In the genomic region with DNA sequence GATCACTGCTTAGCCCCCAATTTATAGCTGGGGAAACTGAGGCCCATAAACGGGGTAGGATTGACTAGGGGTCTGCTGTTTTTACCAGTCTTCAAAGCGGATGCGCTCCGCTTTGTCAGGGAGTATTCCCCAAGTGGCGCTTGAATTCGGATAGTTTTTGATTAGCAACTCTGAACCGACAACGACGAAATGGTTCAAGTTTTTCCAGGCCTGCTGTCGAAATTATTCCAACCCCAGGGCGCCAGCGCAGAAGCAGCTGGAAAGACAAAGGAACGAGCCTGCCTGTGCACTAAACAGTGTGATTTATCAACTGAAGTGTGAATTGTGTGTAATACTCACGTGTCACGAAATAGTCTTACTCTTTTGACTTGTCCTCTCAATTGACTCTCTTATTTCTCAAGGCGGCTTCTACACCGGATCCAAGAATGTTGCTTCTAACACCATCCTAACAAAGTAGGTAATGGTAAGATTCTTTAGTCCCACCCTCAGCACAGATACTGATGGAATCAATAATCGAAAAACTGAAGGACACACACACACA, we compare ENCODE assay signal across 8 mouse cellular contexts. TPM values are rescaled to one million over a fixed set of nuclear protein-coding genes. Genes with fewer than 3 reads are reported as not detected.
A peak's percentile ranks its signal among the peaks of the same experiment; 100 is the strongest.
DNase-seq lines count a peak whose midpoint lies in the region; ATAC-seq lines count a peak whose summit lies in the region.

A gene (minus strand): TSS at position 428 of the 541 bp plus-strand sequence.

- peaks cover 41% of the 10 kb centered on the region for H3K27me3 ChIP-seq in erythroblast, embryonic 14.5 days (ENCODE audit: control insufficient read depth)
- H3K27me3 ChIP-seq in forebrain, embryonic 12.5 days: peaks cover 23% of the 10 kb centered on the region
- peaks cover 26% of the 10 kb centered on the region for H3K27me3 ChIP-seq in hindbrain, embryonic 10.5 days (ENCODE audit: insufficient read depth, poor library complexity, severe bottlenecking)
- peaks cover 53% of the 10 kb centered on the region for H3K27me3 ChIP-seq in liver, embryonic 13.5 days

- H3K4me1 ChIP-seq in erythroblast, embryonic 14.5 days (ENCODE audit: control insufficient read depth): no peaks in the 10 kb centered on the region
- H3K4me1 ChIP-seq in forebrain, embryonic 12.5 days: peaks cover 23% of the 10 kb centered on the region
- peaks cover 37% of the 10 kb centered on the region for H3K4me1 ChIP-seq in hindbrain, embryonic 10.5 days (replicated peaks)
- H3K4me1 ChIP-seq in liver, embryonic 13.5 days (replicated peaks): peaks cover 17% of the 10 kb centered on the region

- peak within 1 kb of the TSS; percentile 91 for H3K4me2 ChIP-seq in forebrain, embryonic 12.5 days
- peak within 1 kb of the TSS; percentile 45 for H3K4me2 ChIP-seq in liver, embryonic 13.5 days

- no peak for ATAC-seq in erythroblast, adult 5-6 weeks (replicated peaks; ENCODE audit: low FRiP score, poor library complexity, severe bottlenecking)
- ATAC-seq in CD4-positive, CD25-positive, alpha-beta regulatory T cell, adult 4 months: no peak
- ATAC-seq in forebrain, embryonic 12.5 days (ENCODE audit: low FRiP score): peak; percentile 36; the same call in 1 of the 2 replicates
- ATAC-seq in liver, embryonic 13.5 days (ENCODE audit: low read depth): no peak

- no peaks in the 10 kb centered on the region; the same call in 1 of the 2 replicates for H3K36me3 ChIP-seq in erythroblast, embryonic 14.5 days (ENCODE audit: control insufficient read depth)
- no peaks in the 10 kb centered on the region for H3K36me3 ChIP-seq in forebrain, embryonic 12.5 days (replicated peaks)
- H3K36me3 ChIP-seq in hindbrain, embryonic 10.5 days: no peaks in the 10 kb centered on the region
- no peaks in the 10 kb centered on the region for H3K36me3 ChIP-seq in liver, embryonic 13.5 days

- WGBS in forebrain, embryonic 12.5 days: 7% methylated on average over 18 of the region's 18 CpGs
- 8% methylated on average over 18 of the region's 18 CpGs for WGBS in hindbrain, embryonic 10.5 days
- WGBS in liver, embryonic 13.5 days (ENCODE audit: insufficient replicate concordance): 12% methylated on average over 18 of the region's 18 CpGs

- peak within 1 kb of the TSS; percentile 68 for H3K9ac ChIP-seq in forebrain, embryonic 12.5 days
- peak within 1 kb of the TSS; percentile 68 for H3K9ac ChIP-seq in liver, embryonic 13.5 days

- no peaks in the 10 kb centered on the region for H3K9me3 ChIP-seq in erythroblast, embryonic 14.5 days (ENCODE audit: control insufficient read depth, low read length)
- H3K9me3 ChIP-seq in forebrain, embryonic 12.5 days: no peaks in the 10 kb centered on the region
- H3K9me3 ChIP-seq in hindbrain, embryonic 10.5 days: no peaks in the 10 kb centered on the region
- H3K9me3 ChIP-seq in liver, embryonic 13.5 days (replicated peaks): no peaks in the 10 kb centered on the region

- no peak for DNase-seq in hindbrain, embryonic 10.5 days (ENCODE audit: low spot score)
- no peak for DNase-seq in liver, embryonic 13.5 days
- DNase-seq in ovary, postnatal 14 days (ENCODE audit: low spot score): no peak
- DNase-seq in cerebellum, postnatal 25 days: no peak

- no peak within 1 kb of the TSS; the same call in 1 of the 2 replicates for H3K27ac ChIP-seq in forebrain, embryonic 12.5 days
- peak within 1 kb of the TSS; percentile 88 for H3K27ac ChIP-seq in hindbrain, embryonic 10.5 days
- H3K27ac ChIP-seq in liver, embryonic 13.5 days: peak within 1 kb of the TSS; percentile 13; the same call in 1 of the 2 replicates

- H3K4me3 ChIP-seq in erythroblast, embryonic 14.5 days (replicated peaks): peak within 1 kb of the TSS; percentile 59
- H3K4me3 ChIP-seq in forebrain, embryonic 12.5 days (replicated peaks): peak within 1 kb of the TSS; percentile 55
- H3K4me3 ChIP-seq in hindbrain, embryonic 10.5 days: peak within 1 kb of the TSS; percentile 70
- H3K4me3 ChIP-seq in liver, embryonic 13.5 days (replicated peaks): peak within 1 kb of the TSS; percentile 58

RNA-seq across cellular contexts. Expression of the gene that starts here (rescaled TPM):
- 0.03 TPM in 1 of 2 replicates, not detected in the other for polyA plus RNA-seq in erythroblast, embryonic 14.5 days (2012)
- 0.38 and 0.42 TPM in 2 replicates for total RNA-seq in erythroblast, adult 5-6 weeks (2015; ENCODE audit: low replicate concordance)
- 0.09 and 0.98 TPM in 2 replicates for total RNA-seq in erythroblast, adult 5-6 weeks (2017; ENCODE audit: low replicate concordance)
- 10 to 100 TPM; 69.7 to 93.7 TPM for polyA plus RNA-seq in CD4-positive, CD25-positive, alpha-beta regulatory T cell, adult 4 months (2017; shearing (Covaris generic))
- polyA plus RNA-seq in forebrain, embryonic 12.5 days (2016; fragmentation: Nextera tagmentation; extraction: Ambion mirVana): 12.1 and 12.6 TPM in 2 replicates
- polyA plus RNA-seq in hindbrain, embryonic 10.5 days (2016; fragmentation: Nextera tagmentation; extraction: Ambion mirVana): 14.8 and 18.0 TPM in 2 replicates
- polyA plus RNA-seq in liver, embryonic 13.5 days (2015; fragmentation: Nextera tagmentation; extraction: Ambion mirVana): 33.6 and 37.0 TPM in 2 replicates

Comparison
In these comparisons a context has a peak if more than half of its experiments do, and no peak if none do; other contexts are left out.
1. RNA of the gene that starts here (polyA plus RNA-seq): 69.7 to 93.7 TPM in CD4-positive, CD25-positive, alpha-beta regulatory T cell, adult 4 months, 33.6 to 37.0 TPM in liver, embryonic 13.5 days, 14.8 to 18.0 TPM in hindbrain, embryonic 10.5 days and 12.1 to 12.6 TPM in forebrain, embryonic 12.5 days; 0.03 TPM in erythroblast, embryonic 14.5 days; every median in the first group is over 10 times any median in the second.
2. Peak in every context shown above with its lines, with median percentiles within 50 percentile points of each other: H3K4me3 ChIP-seq.